Mouse (Mus musculus) bone marrow, adult 2 months (tissue): Measurements from ENCODE around the gene Ptgfrn.

Experiments used
- CTCF ChIP-seq: fragments of 200-500 bp; IDR thresholded peaks from 2 replicates; pipeline ENCODE4 v1.5.1; 2011; ENCODE audit warnings: low read length, control low read depth; ENCODE audit not compliant: control insufficient read depth, insufficient read depth
- POLR2A ChIP-seq: fragments of 200-500 bp; IDR thresholded peaks from 2 replicates; pipeline ENCODE4 v1.6.1; 2011; ENCODE audit warnings: low read depth, mild to moderate bottlenecking, control low read depth, low read length, borderline replicate concordance; ENCODE audit not compliant: control insufficient read depth

- TF ChIP-seq CTCF (no peak), POLR2A (no peak)
These were observed 8.9 kb downstream of the Ptgfrn start for GRCm38 (mm10) chr3:101101184-101101583.
